Mouse (Mus musculus) liver, embryonic 14.5 days (tissue): ENCODE results near the gene Rasgrp3.

Experiments
- CTCF ChIP-seq: IDR thresholded peaks from 2 replicates; pipeline ENCODE4 v1.5.1; 2016; ENCODE audit warnings: antibody characterized with exemption, low read depth, control low read depth
- EP300 ChIP-seq: IDR thresholded peaks from 2 replicates; pipeline ENCODE4 v1.6.1; 2016; ENCODE audit warnings: antibody characterized with exemption, low read depth

- no peak for TF ChIP-seq CTCF
- no peak for TF ChIP-seq EP300
Measured at GRCm38 (mm10) chr17:75438162-75438561, 2.5 kb downstream of the Rasgrp3 start.
